Mouse (Mus musculus): ENCODE results near the gene Msh4.
"Not testable (repeated sequence)": the region's sequence is repeated elsewhere in the genome, so short reads cannot be mapped to it uniquely, and the experiment has no call there.

Gene Msh4

GRCm38 (mm10) chr3:153849368-153850015 lies 56.4 kb downstream of the Msh4 start:
- no peak for DNase-seq (ENCODE audit: low read depth)

GRCm38 (mm10) chr3:153847207-153847733 lies 58.7 kb downstream of the Msh4 start:
- no peak for DNase-seq (ENCODE audit: low read depth)

- DNase-seq (ENCODE audit: low read depth): no peak
Measured at GRCm38 (mm10) chr3:153846109-153846508, 59.8 kb downstream of the Msh4 start.

GRCm38 (mm10) chr3:153845500-153845899 lies 60.4 kb downstream of the Msh4 start:
- DNase-seq (ENCODE audit: low read depth): no peak

GRCm38 (mm10) chr3:153844757-153845156 lies 61.2 kb downstream of the Msh4 start:
- DNase-seq (ENCODE audit: low read depth): no peak

GRCm38 (mm10) chr3:153844030-153844429 lies 61.9 kb downstream of the Msh4 start, which contains the start of gene Asb17:
Asb17 (plus strand) TSS chr3:153844209.
- no peak for DNase-seq (ENCODE audit: low read depth)

GRCm38 (mm10) chr3:153837593-153837992 lies 68.3 kb downstream of the Msh4 start:
- no peak for DNase-seq (ENCODE audit: low read depth)

- DNase-seq (ENCODE audit: low read depth): no peak
Measured at GRCm38 (mm10) chr3:153836316-153836715, 69.6 kb downstream of the Msh4 start.

GRCm38 (mm10) chr3:153835455-153836086 lies 70.4 kb downstream of the Msh4 start:
- peak; percentile 81 for DNase-seq (ENCODE audit: low read depth)

GRCm38 (mm10) chr3:153834071-153834470 lies 71.9 kb downstream of the Msh4 start:
- no peak for DNase-seq (ENCODE audit: low read depth)

GRCm38 (mm10) chr3:153832654-153832945 lies 73.3 kb downstream of the Msh4 start:
- no peak for DNase-seq (ENCODE audit: low read depth)

GRCm38 (mm10) chr3:153831873-153832653 lies 73.9 kb downstream of the Msh4 start:
- no peak for DNase-seq (ENCODE audit: low read depth)

GRCm38 (mm10) chr3:153831014-153831872 lies 74.7 kb downstream of the Msh4 start:
- no peak for DNase-seq (ENCODE audit: low read depth)

- DNase-seq (ENCODE audit: low read depth): not testable (repeated sequence)
Measured at GRCm38 (mm10) chr3:153829788-153830187, 76.2 kb downstream of the Msh4 start.

GRCm38 (mm10) chr3:153826616-153827015 lies 79.3 kb downstream of the Msh4 start:
- no peak for DNase-seq (ENCODE audit: low read depth)

GRCm38 (mm10) chr3:153825197-153825596 lies 80.7 kb downstream of the Msh4 start:
- no peak for DNase-seq (ENCODE audit: low read depth)

GRCm38 (mm10) chr3:153823671-153824515 lies 82.0 kb downstream of the Msh4 start:
- no peak for DNase-seq (ENCODE audit: low read depth)

- no peak for DNase-seq (ENCODE audit: low read depth)
Measured at GRCm38 (mm10) chr3:153819438-153819837, 86.5 kb downstream of the Msh4 start.

GRCm38 (mm10) chr3:153818723-153819122 lies 87.2 kb downstream of the Msh4 start:
- no peak for DNase-seq (ENCODE audit: low read depth)

- no peak for DNase-seq (ENCODE audit: low read depth)
Measured at GRCm38 (mm10) chr3:153817376-153817890, 88.5 kb downstream of the Msh4 start.

GRCm38 (mm10) chr3:153814026-153814425 lies 91.9 kb downstream of the Msh4 start:
- DNase-seq (ENCODE audit: low read depth): no peak

Data from NIH3T3 (cell line).